Mouse (Mus musculus): ENCODE data around the gene Kcnj12.

- TF ChIP-seq GATA1 (IDR thresholded peaks at IDR 0.05; ENCODE audit: borderline replicate concordance, low read length) (no peak), FLI1 (IDR thresholded peaks at IDR 0.05; ENCODE audit: low read length) (no peak)
Observed at GRCm38 (mm10) chr11:61033160-61033559, 10.8 kb downstream of the Kcnj12 start.
